Mouse (Mus musculus): ENCODE measurements around the gene Trmu. TPM values are rescaled to one million over a fixed set of nuclear protein-coding genes. Genes with fewer than 3 reads are reported as not detected.

Gene Trmu
- total RNA-seq, 1 experiment = 30.4 TPM

DNA sequence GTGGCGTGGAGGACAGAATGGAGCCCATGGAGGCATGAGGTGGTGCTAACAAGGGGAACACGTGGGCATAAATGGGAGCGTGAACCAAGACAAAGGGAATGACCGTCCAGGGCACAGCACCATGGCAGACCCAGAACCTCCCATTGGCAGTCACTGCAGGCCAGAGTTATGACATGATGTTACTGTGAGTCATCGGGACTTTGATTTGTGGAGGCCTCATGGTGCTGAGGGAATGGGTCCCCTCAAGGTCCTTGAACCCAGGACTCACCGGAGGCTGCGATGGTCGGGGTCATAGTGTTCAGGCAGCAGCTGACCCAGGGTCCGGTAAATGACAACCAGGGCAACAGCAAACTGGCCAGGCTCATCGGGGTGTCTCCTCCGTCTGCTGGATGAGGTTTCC, 42.7 kb downstream of the Trmu start:
- no peak overlapping the region for H3K4me3 ChIP-seq (ENCODE audit: insufficient read depth in 1 of 2, low read depth in 1 of 2, low read length in 2 of 2, poor library complexity in 1 of 2, severe bottlenecking in 1 of 2)
- no peak overlapping the region for H3K9ac ChIP-seq (ENCODE audit: insufficient read depth, low read depth, low read length, poor library complexity, severe bottlenecking)
- no peak for DNase-seq (ENCODE audit: low read depth, low spot score)
- H3K36me3 ChIP-seq (ENCODE audit: control insufficient read depth, insufficient read depth, low read length, poor library complexity, severe bottlenecking) = peaks cover 4% of the 10 kb centered on the region; the same call in 1 of the 2 replicates
- no peaks in the 10 kb centered on the region for H3K9me3 ChIP-seq (ENCODE audit: control insufficient read depth, insufficient read depth, low read depth, low read length)
- no peak overlapping the region for H3K27ac ChIP-seq (ENCODE audit: insufficient read depth, low read depth, low read length, poor library complexity, severe bottlenecking)
- in situ Hi-C loops (cut with MboI; ENCODE audit: low sequenced_read_pairs in 2 of 2, unreplicated experiment in 2 of 2) = loop anchor here in 1 of 2 experiments (25.0 kb wide), 1 partner anchor 215 kb away; no protein-coding TSS in a partner anchor
- no peaks in the 10 kb centered on the region for H3K4me1 ChIP-seq (ENCODE audit: control insufficient read depth in 2 of 2, insufficient read depth in 2 of 2, low read length in 2 of 2, poor library complexity in 1 of 2)
- TF ChIP-seq HCFC1 (IDR thresholded peaks at IDR 0.05; ENCODE audit: borderline replicate concordance, insufficient read depth, low read length) (no peak), ZNF384 (IDR thresholded peaks at IDR 0.05; ENCODE audit: low read depth, low read length) (no peak), CHD2 (IDR thresholded peaks at IDR 0.05; ENCODE audit: low read depth, low read length) (no peak), MAFK (IDR thresholded peaks at IDR 0.05; ENCODE audit: insufficient read depth, low read depth, low read length) (no peak), ZC3H11A (IDR thresholded peaks at IDR 0.05; ENCODE audit: borderline replicate concordance, low read depth, low read length) (no peak)

DNA sequence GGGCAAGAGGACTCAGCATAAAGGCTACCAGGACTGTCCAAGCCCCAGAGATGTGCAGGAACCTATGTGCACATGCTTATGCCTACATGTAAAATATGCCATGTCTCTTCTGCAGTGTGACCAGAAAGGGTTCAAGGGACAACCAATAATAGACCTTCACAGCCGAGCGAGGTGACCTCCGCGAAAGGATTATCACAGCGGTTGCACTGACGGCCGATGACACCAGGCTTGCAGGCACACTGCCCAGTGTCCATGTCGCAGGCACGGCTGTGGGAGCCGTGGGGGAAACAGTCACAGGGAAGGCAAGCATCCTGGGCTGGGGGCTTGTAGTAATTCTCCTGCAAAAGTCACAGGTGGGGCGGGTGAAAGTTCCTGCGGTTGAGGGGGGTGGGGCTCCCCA, 49.0 kb downstream of the Trmu start:
- Histone ChIP-seq H3K4me3 (ENCODE audit: insufficient read depth in 1 of 2, low read depth in 1 of 2, low read length in 2 of 2, poor library complexity in 1 of 2, severe bottlenecking in 1 of 2) (no peak overlapping the region), H3K4me1 (ENCODE audit: control insufficient read depth in 2 of 2, insufficient read depth in 2 of 2, low read length in 2 of 2, poor library complexity in 1 of 2) (no peaks in the 10 kb centered on the region), H3K9me3 (ENCODE audit: control insufficient read depth, insufficient read depth, low read depth, low read length) (no peaks in the 10 kb centered on the region), H3K27ac (ENCODE audit: insufficient read depth, low read depth, low read length, poor library complexity, severe bottlenecking) (no peak overlapping the region), H3K36me3 (ENCODE audit: control insufficient read depth, insufficient read depth, low read length, poor library complexity, severe bottlenecking) (peaks cover 11% of the 10 kb centered on the region; the same call in 1 of the 2 replicates), H3K9ac (ENCODE audit: insufficient read depth, low read depth, low read length, poor library complexity, severe bottlenecking) (no peak overlapping the region)
- in situ Hi-C loops (cut with MboI; ENCODE audit: low sequenced_read_pairs in 2 of 2, unreplicated experiment in 2 of 2) = no loop called here
- no peak for DNase-seq (ENCODE audit: low read depth, low spot score)
- TF ChIP-seq ZNF384 (IDR thresholded peaks at IDR 0.05; ENCODE audit: low read depth, low read length) (no peak), HCFC1 (IDR thresholded peaks at IDR 0.05; ENCODE audit: borderline replicate concordance, insufficient read depth, low read length) (no peak)

DNA sequence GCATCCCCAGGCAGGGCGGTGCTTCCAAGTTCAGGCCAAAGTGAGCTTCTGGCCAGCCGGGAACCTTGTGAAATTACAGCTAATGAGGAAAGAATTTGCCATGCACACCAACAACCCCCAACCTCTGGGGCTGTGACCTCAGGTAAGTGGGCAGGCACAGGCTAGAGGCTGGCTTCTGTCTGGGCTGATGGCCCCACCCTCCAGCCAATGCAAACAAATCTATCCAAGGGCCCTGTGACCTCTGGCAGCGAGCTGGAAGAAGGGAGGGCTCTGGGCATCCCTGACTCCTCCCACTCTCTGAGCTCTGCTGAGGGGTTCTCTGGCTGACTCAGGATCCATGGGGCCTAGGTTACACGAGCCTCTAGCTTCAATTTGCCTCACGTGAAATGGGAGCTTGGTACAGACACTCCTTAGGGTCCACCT, 56.5 kb downstream of the Trmu start:
- H3K27ac ChIP-seq (ENCODE audit: insufficient read depth, low read depth, low read length, poor library complexity, severe bottlenecking) = no peak overlapping the region
- H3K9ac ChIP-seq (ENCODE audit: insufficient read depth, low read depth, low read length, poor library complexity, severe bottlenecking) = no peak overlapping the region

More for the DNA sequence above, 56.5 kb downstream of the Trmu start:
- H3K4me3 ChIP-seq (ENCODE audit: insufficient read depth in 1 of 2, low read depth in 1 of 2, low read length in 2 of 2, poor library complexity in 1 of 2, severe bottlenecking in 1 of 2) = no peak overlapping the region
- in situ Hi-C loops (cut with MboI; ENCODE audit: low sequenced_read_pairs in 2 of 2, unreplicated experiment in 2 of 2) = no loop called here
- H3K4me1 ChIP-seq (ENCODE audit: control insufficient read depth in 2 of 2, insufficient read depth in 2 of 2, low read length in 2 of 2, poor library complexity in 1 of 2) = 0 out of 4 replicates have a peak, but pooled peaks cover 2% of the 10 kb centered on the region in 2 experiments
- TF ChIP-seq MAFK (IDR thresholded peaks at IDR 0.05; ENCODE audit: insufficient read depth, low read depth, low read length) (no peak), CHD2 (IDR thresholded peaks at IDR 0.05; ENCODE audit: low read depth, low read length) (no peak), ZNF384 (IDR thresholded peaks at IDR 0.05; ENCODE audit: low read depth, low read length) (no peak), HCFC1 (IDR thresholded peaks at IDR 0.05; ENCODE audit: borderline replicate concordance, insufficient read depth, low read length) (no peak), ZC3H11A (IDR thresholded peaks at IDR 0.05; ENCODE audit: borderline replicate concordance, low read depth, low read length) (no peak)
- no peaks in the 10 kb centered on the region; the same call in 1 of the 2 replicates for H3K36me3 ChIP-seq (ENCODE audit: control insufficient read depth, insufficient read depth, low read length, poor library complexity, severe bottlenecking)
- DNase-seq (ENCODE audit: low read depth, low spot score) = peak; percentile 64
- no peaks in the 10 kb centered on the region for H3K9me3 ChIP-seq (ENCODE audit: control insufficient read depth, insufficient read depth, low read depth, low read length)

Other genes with a start within 250 kb of the Trmu start
- gene Ppara, start 144.3 kb upstream of the Trmu start, total RNA-seq (2012; rRNA removed) = 0.09 and 0.21 TPM in 2 replicates
- 12.9 and 22.6 TPM in 2 replicates for gene Cdpf1, start 67.6 kb upstream of the Trmu start, total RNA-seq (2012; rRNA removed)
- gene Pkdrej, start 57.6 kb upstream of the Trmu start, total RNA-seq (2012; rRNA removed) = 0.09 and 0.11 TPM in 2 replicates
- 3.0 and 3.3 TPM in 2 replicates for gene Ttc38, start 47.0 kb upstream of the Trmu start, total RNA-seq (2012; rRNA removed)
- 114 and 140 TPM in 2 replicates for gene Gtse1, start 19.6 kb upstream of the Trmu start, total RNA-seq (2012; rRNA removed)
- gene Celsr1, start 154.5 kb downstream of the Trmu start, total RNA-seq (2012; rRNA removed) = 12.6 and 40.3 TPM in 2 replicates
- gene Gramd4, start 178.4 kb downstream of the Trmu start, total RNA-seq (2012; rRNA removed) = 19.6 and 24.5 TPM in 2 replicates

All from ES-E14 (cell line).